Mouse (Mus musculus) spleen, adult 2 months (tissue): ENCODE results near the gene Arhgap44.

Experiments
- CTCF ChIP-seq: fragments of 200-500 bp; IDR thresholded peaks from 2 replicates; pipeline ENCODE4 v1.5.1; 2011; ENCODE audit warnings: mild to moderate bottlenecking, inconsistent platforms; ENCODE audit not compliant: insufficient read depth, insufficient read length, insufficient replicate concordance; ENCODE audit errors: extremely low read depth
- POLR2A ChIP-seq: fragments of 200-500 bp; IDR thresholded peaks from 2 replicates; pipeline ENCODE4 v1.6.1; 2011; ENCODE audit warnings: low read depth, low read length, inconsistent platforms

DNA sequence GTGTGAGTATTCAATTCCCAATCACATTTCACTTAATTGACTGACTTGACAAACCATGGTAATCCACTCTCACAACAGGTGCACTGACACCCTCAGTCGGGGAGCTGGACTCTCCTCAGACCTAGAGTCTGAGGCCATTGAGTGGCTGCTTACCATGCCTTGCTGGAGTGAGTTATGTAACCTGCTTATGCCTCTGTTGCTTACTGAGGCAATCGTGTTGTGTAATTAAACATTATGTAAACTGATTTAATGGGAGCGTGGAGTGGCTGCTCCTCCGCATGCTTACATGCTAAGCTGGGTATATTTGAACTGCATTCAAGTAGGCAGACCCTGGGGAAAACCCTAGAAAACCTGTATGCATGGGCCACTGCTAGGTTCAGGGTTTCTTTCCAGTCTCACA, 142.0 kb downstream of the Arhgap44 start:
- TF ChIP-seq POLR2A = no peak
- no peak for TF ChIP-seq CTCF
